Mouse (Mus musculus): ENCODE data around the gene Prkra. TPM values are rescaled to one million over a fixed set of nuclear protein-coding genes. Genes with fewer than 3 reads are reported as not detected.

Gene Prkra
- total RNA-seq, 2 experiments from 2014 or later: 1.7 to 6.3 TPM

DNA sequence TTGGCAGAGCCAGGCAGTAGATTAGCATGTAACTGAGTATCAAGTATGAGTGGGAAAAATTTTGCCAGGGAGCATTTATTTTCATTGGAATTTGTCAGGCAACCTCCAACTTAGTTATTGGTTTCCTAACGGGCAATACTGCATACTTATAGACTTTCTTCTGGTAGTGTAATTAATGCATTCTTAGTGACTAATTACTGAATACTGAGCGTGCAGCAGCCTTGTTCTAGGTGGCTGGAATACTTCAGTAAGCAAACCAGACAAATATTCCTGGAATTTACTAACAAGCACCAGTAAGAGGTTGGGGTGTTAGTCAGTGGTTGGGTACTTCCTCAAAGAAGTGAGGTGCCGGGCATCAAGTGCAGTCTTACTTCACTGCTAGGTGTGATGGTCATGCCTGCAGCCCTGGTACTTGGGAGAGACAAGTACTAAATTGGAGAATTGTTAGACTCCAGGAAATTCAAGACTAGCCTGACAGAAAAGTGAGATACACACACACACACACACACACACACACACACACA is 55.4 kb downstream of the Prkra start:
- ATAC-seq (replicated peaks; ENCODE audit: low FRiP score, poor library complexity, severe bottlenecking): no peak

DNA sequence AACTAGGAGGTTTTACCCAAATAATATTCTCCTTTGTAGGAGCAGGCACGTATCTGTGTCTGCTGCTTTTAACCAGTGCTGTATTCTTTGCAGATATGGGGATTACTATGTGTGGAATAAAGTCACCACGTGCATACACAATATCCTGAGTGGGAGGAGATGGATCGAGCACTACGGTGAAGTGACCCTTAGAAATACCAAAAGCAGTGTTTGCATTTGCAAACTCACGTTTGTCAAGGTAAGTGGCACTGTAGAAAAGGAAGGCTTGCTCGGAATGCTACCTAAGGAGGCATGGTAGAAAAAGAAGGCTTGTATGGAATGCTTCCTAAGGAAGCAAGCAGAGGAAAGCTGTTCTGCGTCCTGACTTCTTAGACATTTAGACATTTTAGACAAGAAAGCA is 57.6 kb downstream of the Prkra start:
- ATAC-seq (replicated peaks; ENCODE audit: low FRiP score, poor library complexity, severe bottlenecking): no peak

DNA sequence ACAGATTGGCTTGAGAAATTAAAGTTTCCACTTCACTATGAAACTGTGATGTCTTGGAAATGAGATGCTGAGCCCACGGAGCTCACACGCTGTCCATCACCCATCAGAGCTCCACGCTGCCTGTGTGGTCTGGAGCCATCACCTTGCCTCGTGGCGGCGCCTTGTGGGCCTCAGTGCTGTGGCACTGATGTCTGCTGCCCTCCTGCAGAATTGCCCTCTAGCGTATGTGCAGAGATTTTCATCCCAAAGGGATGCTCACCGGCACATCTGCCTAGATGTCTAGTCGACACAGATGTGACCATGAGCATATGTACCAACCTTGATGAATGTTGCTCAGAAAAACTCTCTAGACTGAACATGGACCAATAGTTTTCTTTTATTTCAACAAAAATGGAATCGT is 60.9 kb downstream of the Prkra start:
- ATAC-seq (replicated peaks; ENCODE audit: low FRiP score, poor library complexity, severe bottlenecking): no peak

DNA sequence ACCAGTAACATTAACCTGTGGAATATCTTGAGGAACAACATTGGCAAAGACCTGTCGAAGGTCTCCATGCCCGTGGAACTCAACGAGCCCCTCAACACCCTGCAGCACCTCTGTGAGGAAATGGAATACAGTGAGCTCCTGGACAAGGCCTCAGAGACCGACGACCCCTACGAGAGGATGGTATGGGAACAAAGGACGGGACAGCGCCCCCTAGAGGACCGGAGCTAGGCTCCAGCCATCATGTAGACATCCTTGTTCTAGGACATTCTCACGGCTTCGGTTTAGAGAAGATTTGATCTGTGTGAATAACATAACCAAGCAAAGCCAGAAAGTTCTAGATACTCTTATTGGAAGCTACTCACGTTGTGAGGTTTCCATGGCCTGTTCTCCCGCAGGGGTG is 62.7 kb downstream of the Prkra start:
- ATAC-seq (replicated peaks; ENCODE audit: low FRiP score, poor library complexity, severe bottlenecking): no peak

Other genes starting within 250 kb of the Prkra start
- gene Osbpl6, start 241.5 kb downstream of the Prkra start, total RNA-seq (2015; ENCODE audit: low replicate concordance): not detected in 2 replicates
- gene Osbpl6, start 241.5 kb downstream of the Prkra start, total RNA-seq (2017; ENCODE audit: low replicate concordance): not detected in 2 replicates
- not detected in 2 replicates for gene Pjvk, start 461 bp upstream of the Prkra start, total RNA-seq (2015; ENCODE audit: low replicate concordance)
- not detected in 2 replicates for gene Pjvk, start 461 bp upstream of the Prkra start, total RNA-seq (2017; ENCODE audit: low replicate concordance)
- 7.5 TPM in 1 of 2 replicates, not detected in the other for gene Fkbp7, start 25.1 kb upstream of the Prkra start, total RNA-seq (2015; ENCODE audit: low replicate concordance)
- gene Fkbp7, start 25.1 kb upstream of the Prkra start, total RNA-seq (2017; ENCODE audit: low replicate concordance): 3.0 TPM in 1 of 2 replicates, not detected in the other
- 7.2 and 11.3 TPM in 2 replicates for gene Plekha3, start 27.3 kb upstream of the Prkra start, total RNA-seq (2015; ENCODE audit: low replicate concordance)
- gene Plekha3, start 27.3 kb upstream of the Prkra start, total RNA-seq (2017; ENCODE audit: low replicate concordance): 2.1 and 2.6 TPM in 2 replicates